Mouse (Mus musculus): ENCODE results near the gene Afdn.

- TF ChIP-seq EP300 (optimal IDR thresholded peaks at IDR 0.05) (no peak), CTCF (IDR thresholded peaks at IDR 0.05; ENCODE audit: low read depth) (no peak)
Observed at GRCm38 (mm10) chr17:13937787-13938186, 177.4 kb downstream of the Afdn start.
